Mouse (Mus musculus) embryonic facial prominence, embryonic 12.5 days (tissue): ENCODE data around the gene Aup1. TPM values are rescaled to one million over a fixed set of nuclear protein-coding genes. Genes with fewer than 3 reads are reported as not detected.

Experiments
- ATAC-seq: fragments of 200-750 bp; cut with Nextera tagmentation; 2 replicates; pipeline ENCODE4 v1.8.0; 2017; ENCODE audit not compliant: insufficient number of reproducible peaks, insufficient read depth, low FRiP score, low TSS enrichment
- H3K27ac ChIP-seq: fragments of 300-500 bp; sonication (generic); 2 replicates; pipeline ENCODE4 v1.5.1; 2016; ENCODE audit warnings: mild to moderate bottlenecking
- H3K27me3 ChIP-seq: fragments of 300-500 bp; sonication (generic); 2 replicates; pipeline ENCODE4 v1.6.1; 2016; ENCODE audit warnings: mild to moderate bottlenecking, moderate library complexity
- H3K36me3 ChIP-seq: fragments of 300-500 bp; sonication (generic); 2 replicates; pipeline ENCODE4 v1.6.1; 2016; ENCODE audit warnings: mild to moderate bottlenecking
- H3K4me1 ChIP-seq: fragments of 300-500 bp; sonication (generic); 2 replicates; pipeline ENCODE4 v1.6.1; 2016
- H3K4me2 ChIP-seq: fragments of 300-500 bp; sonication (generic); replicated peaks from 2 replicates; pipeline ENCODE4 v1.6.1; 2016; ENCODE audit warnings: mild to moderate bottlenecking, moderate library complexity
- H3K4me3 ChIP-seq: fragments of 300-500 bp; sonication (generic); 2 replicates; pipeline ENCODE4 v1.5.1; 2016; ENCODE audit warnings: mild to moderate bottlenecking
- H3K9ac ChIP-seq: fragments of 300-500 bp; sonication (generic); 2 replicates; pipeline ENCODE4 v1.6.1; 2016; ENCODE audit warnings: mild to moderate bottlenecking, moderate library complexity
- H3K9me3 ChIP-seq: fragments of 300-500 bp; sonication (generic); 2 replicates; pipeline ENCODE4 v1.6.1; 2016; ENCODE audit warnings: mild to moderate bottlenecking, moderate library complexity
- WGBS: fragments of 180-500 bp; shearing (Covaris S2); methylation state at CpG from one replicate; pipeline ENCODE4 v1.1.7; 2016; 5-methylcytosine and 5-hydroxymethylcytosine counted together
- microRNA counts: library from miRNA; unstranded; fragments of <30 nt; microRNA quantifications from one replicate; lab custom pipeline; 2017
- microRNA-seq: library from miRNA; unstranded; fragments of <30 nt; microRNA quantifications from one replicate; pipeline ENCODE4, GENCODE M21; 2017
- polyA plus RNA-seq: library from polyadenylated mRNA; unstranded; fragments of >200 nt; fragmentation: Nextera tagmentation; extraction: Ambion mirVana; gene quantifications from 2 replicates; pipeline ENCODE4 v1.2.1, GENCODE M21; 2016

Gene Aup1
- polyA plus RNA-seq, 1 experiment from 2014 or later, result 154 TPM

DNA sequence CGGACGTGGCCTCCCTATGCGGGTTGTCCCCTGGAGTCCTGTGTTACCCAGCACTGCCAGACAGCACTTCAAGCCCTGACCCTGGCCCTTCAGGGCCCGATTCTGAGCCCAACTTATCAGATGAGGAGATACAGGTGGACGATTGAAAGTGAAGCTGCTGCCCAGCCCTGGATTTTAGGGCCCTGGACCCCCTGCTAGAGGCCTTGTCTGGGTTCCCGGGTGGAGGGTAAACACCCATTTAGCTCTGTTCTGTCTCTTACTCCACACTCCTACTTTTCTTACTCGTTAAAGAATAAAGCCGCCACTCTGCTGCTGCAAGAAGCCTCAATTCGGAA, 33.6 kb downstream of the Aup1 start:
- Histone ChIP-seq H3K4me2 (peak overlapping the region; percentile 40), H3K9me3 (no peaks in the 10 kb centered on the region), H3K27me3 (peaks cover 81% of the 10 kb centered on the region), H3K9ac (no peak overlapping the region), H3K36me3 (no peaks in the 10 kb centered on the region), H3K4me3 (peak overlapping the region; percentile 25), H3K4me1 (peaks cover 33% of the 10 kb centered on the region), H3K27ac (no peak overlapping the region)
- no peak for ATAC-seq
- WGBS, result 5% methylated on average over 9 of the region's 9 CpGs

DNA sequence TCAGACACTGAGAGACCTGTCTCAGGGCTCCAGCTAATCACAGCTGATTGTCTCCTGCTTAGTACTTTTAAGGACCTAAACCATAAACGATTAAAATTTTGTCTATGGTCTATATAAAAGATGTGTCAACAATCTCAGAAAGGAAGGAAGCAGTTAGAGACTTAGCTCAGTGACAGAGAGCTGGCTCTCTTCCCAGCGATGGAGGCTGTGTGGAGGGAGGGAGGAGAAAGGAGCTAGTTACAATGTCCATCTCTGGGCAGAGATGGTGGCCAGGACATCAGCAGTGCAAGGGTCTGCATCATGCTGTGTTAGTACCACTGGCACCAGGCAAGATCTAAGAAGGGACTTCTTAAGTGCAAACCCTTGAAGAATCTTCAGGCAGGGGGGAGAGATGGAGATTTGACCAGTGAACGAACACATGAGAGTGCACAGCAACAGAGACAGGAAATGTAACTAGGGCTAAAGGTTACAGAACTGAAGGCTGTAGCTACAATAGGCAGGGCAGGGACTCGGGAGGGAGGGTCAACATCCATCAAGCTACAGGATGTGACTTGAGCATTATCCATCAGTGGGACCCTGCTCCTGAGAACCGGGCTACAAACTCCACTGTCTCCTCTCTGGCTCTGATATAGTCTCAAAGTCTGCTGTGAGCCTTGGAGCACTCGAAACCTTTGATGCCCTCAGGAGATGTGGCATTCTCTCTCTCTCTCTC, 38.3 kb downstream of the Aup1 start:
- Histone ChIP-seq H3K4me3 (no peak overlapping the region), H3K27ac (no peak overlapping the region), H3K9me3 (no peaks in the 10 kb centered on the region), H3K4me2 (no peak overlapping the region), H3K27me3 (peaks cover 41% of the 10 kb centered on the region), H3K36me3 (no peaks in the 10 kb centered on the region), H3K9ac (no peak overlapping the region), H3K4me1 (peaks cover 5% of the 10 kb centered on the region; the same call in 1 of the 2 replicates)
- 37% methylated on average over 6 of the region's 6 CpGs for WGBS
- no peak for ATAC-seq

DNA sequence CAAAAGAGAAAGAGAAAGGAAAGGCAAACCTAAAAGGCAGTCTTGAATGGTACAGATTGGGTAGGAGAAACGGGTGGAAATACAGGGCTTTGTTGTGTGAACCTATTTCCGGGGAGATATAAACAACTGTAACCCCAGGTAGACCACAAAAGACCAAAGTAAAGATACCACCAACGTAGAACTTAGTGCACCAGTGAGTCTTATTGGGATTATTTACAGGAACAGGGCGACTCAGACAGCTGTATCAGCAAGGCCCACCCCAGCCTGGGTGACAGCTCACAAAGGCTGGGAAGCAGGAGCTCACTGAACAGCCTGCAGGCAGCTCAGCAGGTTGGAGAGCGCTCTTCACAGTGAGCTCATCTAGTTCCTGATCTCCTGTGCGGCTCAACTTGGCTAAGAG, 41.6 kb downstream of the Aup1 start:
- peaks cover 11% of the 10 kb centered on the region for H3K27me3 ChIP-seq
- H3K4me1 ChIP-seq, result no peaks in the 10 kb centered on the region
- H3K27ac ChIP-seq, result no peak overlapping the region
- H3K4me2 ChIP-seq, result no peak overlapping the region
- 51% methylated on average over 6 of the region's 6 CpGs for WGBS
- no peak for ATAC-seq
- H3K9ac ChIP-seq, result no peak overlapping the region
- H3K4me3 ChIP-seq, result no peak overlapping the region
- no peaks in the 10 kb centered on the region for H3K36me3 ChIP-seq
- no peaks in the 10 kb centered on the region for H3K9me3 ChIP-seq

DNA sequence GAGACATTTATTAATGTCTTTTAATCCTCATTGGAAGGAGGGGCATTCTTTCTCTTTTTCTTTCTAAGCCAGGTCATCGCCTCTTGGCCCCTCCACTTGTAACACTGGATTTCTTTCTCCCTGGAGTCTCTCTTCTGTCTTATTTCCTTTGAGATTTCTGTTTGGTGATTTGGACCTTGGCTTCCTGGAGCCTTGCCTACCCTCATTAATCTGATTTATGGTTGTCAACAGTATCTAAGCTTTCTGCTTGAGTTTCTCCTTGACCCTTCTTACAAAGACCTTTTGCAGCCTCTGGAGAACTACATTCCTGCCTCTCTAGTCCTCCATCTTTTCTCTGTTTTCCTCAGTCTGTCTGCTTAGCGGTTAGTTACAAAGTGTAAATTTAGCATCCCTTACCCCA, 44.1 kb downstream of the Aup1 start:
- Histone ChIP-seq H3K27ac (no peak overlapping the region), H3K4me2 (no peak overlapping the region), H3K4me1 (peaks cover 11% of the 10 kb centered on the region), H3K36me3 (no peaks in the 10 kb centered on the region), H3K4me3 (no peak overlapping the region), H3K9ac (no peak overlapping the region), H3K9me3 (no peaks in the 10 kb centered on the region), H3K27me3 (peaks cover 13% of the 10 kb centered on the region; the same call in 1 of the 2 replicates)
- 82% methylated on average over 2 of the region's 2 CpGs for WGBS
- ATAC-seq, result no peak

DNA sequence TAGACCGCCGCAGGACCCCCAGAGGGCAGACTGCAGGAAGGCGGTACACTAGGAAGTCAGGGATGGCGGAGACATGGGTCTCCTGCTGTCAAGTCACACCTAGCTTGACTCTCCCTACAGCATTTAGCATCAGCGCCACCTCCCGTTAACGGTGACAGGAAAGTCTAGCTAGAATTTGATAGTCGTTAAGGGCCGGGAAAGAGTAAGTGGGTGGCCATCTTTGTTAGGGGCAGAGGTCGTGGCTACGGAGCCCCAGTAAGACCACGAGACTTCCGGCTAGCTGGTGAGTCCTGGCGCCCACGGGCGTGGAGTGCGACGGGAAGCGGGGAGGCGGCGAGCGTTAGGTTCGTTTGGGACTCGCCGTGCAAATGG, 47.0 kb downstream of the Aup1 start, which contains the start of the genes Ccdc142 and Gm42688:
TSS of gene Ccdc142 (plus strand) at position 286 of the 372 bp plus-strand sequence.
TSS of gene Gm42688 (plus strand) at position 302 of the 372 bp plus-strand sequence.
- Histone ChIP-seq H3K27me3 (peaks cover 9% of the 10 kb centered on the region; the same call in 1 of the 2 replicates), H3K4me2 (peak within 1 kb of the TSS; percentile 97), H3K27ac (peak within 1 kb of the TSS; percentile 56), H3K4me1 (peaks cover 12% of the 10 kb centered on the region), H3K4me3 (peak within 1 kb of the TSS; percentile 50), H3K9ac (peak within 1 kb of the TSS; percentile 82), H3K36me3 (peaks cover 7% of the 10 kb centered on the region; the same call in 1 of the 2 replicates), H3K9me3 (no peaks in the 10 kb centered on the region)
- WGBS, result under 1% methylated on average over 25 of the region's 25 CpGs
- peak; percentile 76 for ATAC-seq

GRCm38 (mm10) chr6:83101688-83102556, 47.6 kb downstream of the Aup1 start:
- peak overlapping the region; percentile 82 for H3K9ac ChIP-seq
- 1% methylated on average over 72 of the region's 74 CpGs for WGBS
- peak; percentile 82 for ATAC-seq

GRCm38 (mm10) chr6:83103130-83103650, 48.9 kb downstream of the Aup1 start:
- peak overlapping the region; percentile 82; the same call in 1 of the 2 replicates for H3K9ac ChIP-seq
- H3K9me3 ChIP-seq, result no peaks in the 10 kb centered on the region
- 46% methylated on average over 11 of the region's 11 CpGs for WGBS
- no peak for ATAC-seq
- H3K4me2 ChIP-seq, result peak overlapping the region; percentile 97
- peak overlapping the region; percentile 50; the same call in 1 of the 2 replicates for H3K4me3 ChIP-seq
- no peak overlapping the region for H3K27ac ChIP-seq
- peaks cover 7% of the 10 kb centered on the region; the same call in 1 of the 2 replicates for H3K36me3 ChIP-seq
- H3K27me3 ChIP-seq, result peaks cover 7% of the 10 kb centered on the region; the same call in 1 of the 2 replicates
- H3K4me1 ChIP-seq, result peaks cover 19% of the 10 kb centered on the region

More at GRCm38 (mm10) chr6:83101688-83102556, 47.6 kb downstream of the Aup1 start:
- H3K4me1 ChIP-seq, result peaks cover 12% of the 10 kb centered on the region
- peak overlapping the region; percentile 97 for H3K4me2 ChIP-seq
- H3K9me3 ChIP-seq, result no peaks in the 10 kb centered on the region
- H3K27me3 ChIP-seq, result peaks cover 7% of the 10 kb centered on the region; the same call in 1 of the 2 replicates
- H3K4me3 ChIP-seq, result peak overlapping the region; percentile 50
- peaks cover 7% of the 10 kb centered on the region; the same call in 1 of the 2 replicates for H3K36me3 ChIP-seq
- H3K27ac ChIP-seq, result peak overlapping the region; percentile 56

DNA sequence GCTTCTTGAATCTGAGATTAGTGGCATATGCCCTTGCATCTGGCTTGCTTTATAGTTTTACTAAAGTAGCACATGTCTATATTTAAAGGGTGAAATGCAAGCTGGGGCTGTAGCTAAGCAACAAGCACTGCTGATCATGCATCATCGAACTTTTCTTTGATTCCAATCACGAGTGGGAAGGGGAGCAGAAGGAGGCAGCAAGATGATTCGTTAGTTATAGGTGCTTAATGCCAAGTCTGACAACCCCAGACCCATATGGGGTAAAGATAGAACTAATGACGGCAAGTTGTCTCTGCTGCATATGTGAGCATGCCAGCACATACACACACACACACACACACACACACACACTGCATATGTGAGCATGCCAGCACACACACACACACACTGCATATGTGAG, 49.8 kb downstream of the Aup1 start:
- ATAC-seq, result no peak
- Histone ChIP-seq H3K4me3 (no peak overlapping the region), H3K9me3 (no peaks in the 10 kb centered on the region), H3K9ac (no peak overlapping the region), H3K27ac (no peak overlapping the region), H3K4me2 (no peak overlapping the region), H3K27me3 (peaks cover 7% of the 10 kb centered on the region; the same call in 1 of the 2 replicates), H3K36me3 (peaks cover 7% of the 10 kb centered on the region; the same call in 1 of the 2 replicates), H3K4me1 (peaks cover 24% of the 10 kb centered on the region)
- 69% methylated on average over 4 of the region's 4 CpGs for WGBS

MicroRNAs encoded within 50 kb of the gene (microRNA counts, 519-probe panel; counts per million panel counts)
- microRNA mmu-miR-3470a+mmu-miR-3470b (lab: Ali Mortazavi, UCI), result 460 counts per million, percentile 65 among the panel's probes with 10 or more counts

Small RNAs within 50 kb of the gene (microRNA-seq; reads per million reads assigned to microRNA genes)
- gene Mir3470a (not detected), gene Mir7040 (not detected)

Other genes starting within 250 kb of the Aup1 start
- 7.0 and 7.7 TPM in 2 replicates for gene Sema4f, start 114.8 kb upstream of the Aup1 start, polyA plus RNA-seq
- gene M1ap, start 107.6 kb upstream of the Aup1 start, polyA plus RNA-seq, result 0.31 TPM in 2 replicates
- gene Dok1, start 21.1 kb upstream of the Aup1 start, polyA plus RNA-seq, result 11.0 and 11.8 TPM in 2 replicates
- gene Loxl3, start 20.3 kb upstream of the Aup1 start, polyA plus RNA-seq, result 17.9 and 21.9 TPM in 2 replicates
- gene Htra2, start 752 bp downstream of the Aup1 start, polyA plus RNA-seq, result 74.1 and 77.8 TPM in 2 replicates
- 1.5 and 1.6 TPM in 2 replicates for gene Dqx1, start 3.3 kb downstream of the Aup1 start, polyA plus RNA-seq
- 8.2 and 11.8 TPM in 2 replicates for gene Tlx2, start 15.8 kb downstream of the Aup1 start, polyA plus RNA-seq
- 41.0 and 44.4 TPM in 2 replicates for gene Pcgf1, start 23.3 kb downstream of the Aup1 start, polyA plus RNA-seq
- gene Lbx2, start 31.8 kb downstream of the Aup1 start, polyA plus RNA-seq, result 0.57 and 1.1 TPM in 2 replicates
- 2.9 and 4.1 TPM in 2 replicates for gene Ccdc142, start 47.1 kb downstream of the Aup1 start, polyA plus RNA-seq
- gene Gm42688, start 47.1 kb downstream of the Aup1 start, polyA plus RNA-seq, result 3.5 and 4.2 TPM in 2 replicates
- 132 and 139 TPM in 2 replicates for gene Mrpl53, start 54.5 kb downstream of the Aup1 start, polyA plus RNA-seq
- gene Mogs, start 61.0 kb downstream of the Aup1 start, polyA plus RNA-seq, result 54.9 and 55.2 TPM in 2 replicates
- 193 and 204 TPM in 2 replicates for gene Wbp1, start 67.0 kb downstream of the Aup1 start, polyA plus RNA-seq
- 17.9 and 21.4 TPM in 2 replicates for gene Ino80b, start 70.9 kb downstream of the Aup1 start, polyA plus RNA-seq
- gene Rtkn, start 80.9 kb downstream of the Aup1 start, polyA plus RNA-seq, result 51.3 and 54.6 TPM in 2 replicates
- 10.0 and 11.3 TPM in 2 replicates for gene Wdr54, start 101.9 kb downstream of the Aup1 start, polyA plus RNA-seq
- gene 1700003E16Rik, start 101.9 kb downstream of the Aup1 start, polyA plus RNA-seq, result 2.8 and 2.9 TPM in 2 replicates
- 121 and 126 TPM in 2 replicates for gene Dctn1, start 111.4 kb downstream of the Aup1 start, polyA plus RNA-seq
- 0.62 and 1.1 TPM in 2 replicates for gene Slc4a5, start 165.3 kb downstream of the Aup1 start, polyA plus RNA-seq